Comparison of ENCODE assay signal across 15 mouse cellular contexts in genomic region chr17:7221310-7221709, GRCm38 (mm10).
"Had no signal": no experiment of that assay in that cellular context is flagged by ENCODE, and none has a peak within 500 bp of the region (broad histone marks: within the 10 kb centered on the region; RNA-seq: fewer than 3 reads in every experiment).

No protein-coding gene starts in this region.

- H3K36me3 ChIP-seq: limb, embryonic 15.5 days; midbrain, embryonic 13.5 days; stomach, embryonic 15.5 days had no signal

- H3K9ac ChIP-seq: limb, embryonic 15.5 days; liver, embryonic 14.5 days; liver, postnatal 0 days; lung, embryonic 14.5 days; midbrain, embryonic 13.5 days; stomach, embryonic 15.5 days had no signal

- H3K4me3 ChIP-seq: layer of hippocampus, adult 2 months; limb, embryonic 15.5 days; midbrain, embryonic 13.5 days; stomach, embryonic 15.5 days had no signal

- H3K4me2 ChIP-seq: limb, embryonic 15.5 days; liver, embryonic 11.5 days; lung, embryonic 14.5 days; midbrain, embryonic 13.5 days; stomach, embryonic 15.5 days had no signal

- DNase-seq: layer of hippocampus, adult 9-11 months; liver, postnatal 0 days; lung, embryonic 14.5 days; right cerebral cortex, postnatal 25 days; spleen, adult 18-20 months; thymus, postnatal 25 days had no signal

- H3K27ac ChIP-seq: kidney, postnatal 0 days; layer of hippocampus, adult 2 months; limb, embryonic 15.5 days; liver, embryonic 14.5 days; macrophage; midbrain, embryonic 13.5 days; stomach, embryonic 15.5 days had no signal

- ATAC-seq: liver, postnatal 0 days; lung, postnatal 0 days; midbrain, embryonic 13.5 days had no signal

- H3K9me3 ChIP-seq: limb, embryonic 15.5 days; midbrain, embryonic 13.5 days; stomach, embryonic 15.5 days had no signal

- H3K4me1 ChIP-seq: stomach, embryonic 15.5 days had no signal

- H3K27me3 ChIP-seq: limb, embryonic 15.5 days; midbrain, embryonic 13.5 days; stomach, embryonic 15.5 days had no signal
